Mouse (Mus musculus) G1E-ER4 (cell line): ENCODE results near the gene Tssk3. TPM values are rescaled to one million over a fixed set of nuclear protein-coding genes. Genes with fewer than 3 reads are reported as not detected.

Experiments
- GATA1 ChIP-seq: IDR thresholded peaks from one replicate; pipeline ENCODE4 v1.8.0; 2012; ENCODE audit warnings: low read length, inconsistent platforms
- polyA plus RNA-seq: library from polyadenylated mRNA; stranded (reverse); fragments of >175 nt; gene quantifications from 2 replicates; pipeline ENCODE4 v1.2.3, GENCODE M21; 2012

Gene Tssk3
- polyA plus RNA-seq, 1 experiment = not detected

DNA sequence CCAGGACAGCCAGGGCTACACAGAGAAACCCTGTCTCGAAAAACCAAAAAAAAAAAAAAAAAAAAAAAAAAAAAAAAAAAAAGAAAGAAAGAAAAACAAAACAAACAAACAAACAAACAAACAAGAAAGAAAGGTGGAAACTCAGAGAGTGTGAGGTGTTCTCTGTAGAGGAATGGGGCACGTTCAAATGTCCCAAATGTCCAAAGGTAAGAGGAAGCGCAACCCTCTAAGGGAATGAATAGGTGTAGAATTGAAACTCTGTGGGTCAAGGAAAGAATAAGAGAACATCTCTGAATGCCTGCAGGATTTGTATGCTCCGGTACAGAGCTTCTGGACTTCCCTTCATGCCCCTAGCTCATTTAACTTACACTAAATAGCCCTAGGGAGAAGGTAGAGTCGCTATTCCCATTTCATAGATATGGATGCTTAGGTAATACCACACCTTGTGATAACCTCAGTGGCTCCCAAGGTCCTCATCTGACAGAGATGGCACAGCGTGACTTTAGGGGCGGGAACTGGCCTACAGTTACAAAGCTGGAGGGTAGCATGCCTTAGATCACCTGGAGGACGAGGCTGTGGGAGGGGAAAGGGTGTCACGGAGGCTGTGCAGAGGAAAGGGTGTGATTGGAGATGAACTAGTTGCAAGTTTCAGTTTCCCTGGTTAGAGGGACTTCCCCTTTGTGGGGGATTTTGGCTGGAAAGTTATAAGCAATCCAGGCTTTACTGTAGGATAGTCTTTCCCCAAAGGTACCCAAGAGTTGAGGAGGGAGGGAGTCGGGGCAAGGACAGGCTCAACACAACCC is 16.8 kb upstream of the Tssk3 start:
- no peak for TF ChIP-seq GATA1

DNA sequence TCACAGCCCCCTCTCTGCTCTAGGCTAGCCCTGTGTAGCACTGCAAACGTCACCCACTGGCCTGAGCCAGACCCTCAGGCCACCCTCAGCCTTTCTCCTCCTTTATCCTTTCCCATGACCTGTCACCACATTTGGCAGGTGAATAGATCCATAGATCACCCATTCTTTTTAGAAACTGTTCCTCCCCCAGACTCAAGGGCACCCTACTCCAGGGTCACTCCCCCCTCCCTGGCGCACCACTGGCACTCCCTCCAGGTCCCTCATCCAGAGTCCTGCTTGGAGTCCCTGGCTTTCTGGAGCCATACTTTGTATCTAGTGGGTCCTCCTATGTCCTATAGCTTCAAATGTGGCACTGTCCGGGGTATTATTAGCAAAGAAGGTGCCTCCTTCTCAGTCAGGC is 14.7 kb upstream of the Tssk3 start:
- no peak for TF ChIP-seq GATA1

- no peak for TF ChIP-seq GATA1
Measured at GRCm38 (mm10) chr4:129502901-129503444, 12.2 kb upstream of the Tssk3 start.

DNA sequence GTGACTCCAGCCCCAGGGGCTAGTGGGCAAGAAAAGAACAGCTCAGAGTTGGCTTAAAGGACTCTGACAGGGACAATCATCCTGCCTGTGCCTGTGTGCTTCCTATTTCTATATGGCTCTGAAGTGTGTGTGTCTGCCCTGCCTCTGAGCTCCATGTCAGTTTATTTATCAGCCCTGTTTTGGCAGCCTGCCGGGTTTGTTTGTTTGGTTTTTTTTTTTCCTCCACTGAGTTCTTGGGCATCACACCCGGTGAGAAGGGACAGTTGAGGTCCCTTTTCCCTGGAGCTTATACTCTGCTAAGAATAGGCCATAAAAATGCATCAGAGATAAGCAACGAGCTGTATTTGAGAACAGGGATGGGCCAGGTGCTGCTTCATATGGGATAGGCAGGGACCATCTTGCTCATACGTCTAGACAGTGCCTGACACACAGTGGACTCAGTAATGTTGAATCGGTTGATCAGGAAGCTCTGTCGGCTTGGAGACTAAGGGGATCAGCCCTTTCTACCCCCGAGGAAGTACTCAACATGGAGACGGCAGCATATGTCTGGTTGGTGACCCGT is 11.6 kb upstream of the Tssk3 start:
- no peak for TF ChIP-seq GATA1

DNA sequence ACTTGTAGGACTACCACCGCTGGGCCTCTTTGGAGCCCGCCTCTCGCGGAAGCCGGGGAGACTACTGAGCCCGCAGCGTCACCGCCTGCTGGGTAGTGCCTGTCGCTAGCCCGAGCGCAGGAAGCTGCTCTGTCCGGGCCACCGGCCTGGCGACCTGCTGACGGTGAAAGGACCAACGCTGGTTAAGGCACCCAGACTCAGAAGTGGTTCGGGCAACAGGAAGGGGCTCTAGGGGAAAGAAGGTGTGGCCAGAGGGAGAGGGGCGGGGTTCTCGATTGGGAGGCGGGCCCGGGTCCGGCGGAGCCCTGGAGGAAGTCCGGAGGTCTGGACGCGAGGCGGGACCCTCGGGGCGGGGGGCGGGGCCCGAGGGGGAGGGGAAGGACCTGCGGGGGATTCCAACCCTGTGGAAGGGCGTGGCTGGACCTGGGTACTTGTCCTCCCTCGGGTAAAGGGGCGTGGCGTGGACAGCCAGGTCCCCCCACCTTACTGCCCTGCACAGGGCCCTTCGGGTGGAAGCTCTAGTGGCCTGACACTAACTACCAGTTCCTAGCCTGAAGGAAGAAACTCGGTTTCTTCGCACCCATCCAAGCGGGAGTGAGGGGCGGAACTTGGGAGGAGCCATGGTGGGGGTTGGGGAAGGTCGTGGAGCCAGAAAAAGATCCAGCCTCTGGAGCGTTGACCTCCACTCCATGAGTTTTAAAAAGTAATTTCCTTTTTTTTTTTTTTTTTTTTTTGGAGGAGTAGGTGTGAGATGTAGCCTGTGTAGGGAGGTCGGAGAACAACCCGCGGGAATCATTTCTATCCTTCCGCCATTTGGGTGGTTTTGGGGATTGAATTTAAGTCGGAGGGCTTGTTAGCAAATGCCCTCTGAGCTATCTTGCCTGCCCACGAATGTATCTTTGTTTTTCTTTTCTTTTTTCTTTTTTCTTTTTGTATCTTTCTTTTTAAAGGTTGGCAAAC is 10.1 kb upstream of the Tssk3 start:
- no peak for TF ChIP-seq GATA1

DNA sequence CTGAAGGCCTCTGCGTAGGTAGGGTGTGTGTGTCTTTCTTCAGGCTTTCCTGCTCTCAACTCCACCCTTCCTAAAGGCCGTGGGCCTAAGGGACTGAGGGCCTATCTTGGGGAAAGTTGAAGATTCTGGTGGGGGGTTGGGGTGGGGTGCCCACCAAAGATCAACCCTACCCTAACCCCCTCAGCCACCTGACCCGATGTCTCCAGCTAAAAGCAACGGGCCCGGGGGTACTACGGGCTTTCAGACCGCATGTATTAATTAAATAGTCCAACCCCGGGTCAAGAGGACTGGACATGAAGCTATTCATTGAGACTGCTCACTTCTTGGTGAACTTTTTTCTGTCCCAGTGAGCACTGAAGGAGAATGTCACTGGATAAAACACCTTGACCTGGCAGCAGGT is 9.2 kb upstream of the Tssk3 start:
- no peak for TF ChIP-seq GATA1

DNA sequence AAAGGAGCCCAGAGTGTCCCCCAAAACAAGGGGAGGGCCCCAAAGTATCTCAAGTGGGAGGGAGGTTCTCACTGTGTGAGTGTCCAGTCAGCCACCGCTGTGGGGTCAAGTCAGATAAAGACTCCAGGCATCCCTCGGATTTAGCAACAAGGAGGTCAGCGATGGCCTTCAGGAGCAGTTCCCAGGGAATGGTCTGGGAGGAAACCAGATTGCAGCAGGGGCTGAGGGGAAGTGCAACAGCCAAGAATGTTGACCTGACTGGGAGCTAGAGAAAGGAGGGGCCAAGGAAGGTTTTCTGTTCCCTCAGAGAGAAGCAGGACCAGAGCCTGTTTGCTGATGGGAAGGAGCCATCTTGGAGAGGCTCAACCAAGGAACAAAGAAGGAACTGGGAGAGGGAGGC is 8.1 kb upstream of the Tssk3 start:
- TF ChIP-seq GATA1 = no peak

DNA sequence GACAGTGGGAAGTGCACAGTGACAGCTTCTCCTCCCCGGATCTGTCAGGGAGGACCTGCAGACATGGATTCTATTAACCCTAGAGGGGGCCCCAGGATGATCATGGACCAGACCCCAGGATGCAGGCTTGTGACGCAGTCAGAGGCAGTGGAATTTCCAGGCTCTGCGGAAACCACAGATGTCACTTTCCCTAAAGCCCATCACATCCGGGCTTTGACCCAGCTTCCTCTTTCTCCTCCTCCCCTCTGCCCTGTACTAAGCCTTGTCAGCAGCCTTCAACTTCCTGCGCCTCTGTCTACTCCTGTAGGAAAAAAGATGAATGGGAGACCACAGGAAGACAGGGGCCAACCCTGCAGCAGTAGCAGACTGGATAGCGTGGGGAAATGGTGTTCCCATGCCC is 5.8 kb upstream of the Tssk3 start:
- TF ChIP-seq GATA1 = no peak

- no peak for TF ChIP-seq GATA1
Measured at GRCm38 (mm10) chr4:129495672-129496562, 5.1 kb upstream of the Tssk3 start.

DNA sequence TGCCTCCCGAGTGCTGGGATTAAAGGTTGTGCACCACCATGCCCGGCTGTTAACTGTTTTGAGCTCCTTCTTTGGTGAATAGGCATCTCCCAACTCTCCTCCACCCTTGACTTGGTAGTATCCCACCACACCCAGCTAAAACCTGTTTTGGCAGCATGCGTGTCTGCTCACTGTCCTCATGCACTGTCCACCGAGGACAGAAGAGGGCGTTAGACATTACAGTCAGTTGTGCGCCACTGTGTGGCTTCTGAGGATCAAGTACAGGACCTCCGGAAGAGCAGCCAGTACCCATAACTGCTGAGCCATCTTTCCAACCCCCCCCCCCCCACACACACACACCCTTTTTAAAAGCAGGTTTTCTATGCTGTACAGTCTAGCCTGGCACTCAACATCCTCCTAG is 3.9 kb upstream of the Tssk3 start:
- no peak for TF ChIP-seq GATA1

GRCm38 (mm10) chr4:129481090-129481489 is 9.7 kb downstream of the Tssk3 start:
- TF ChIP-seq GATA1 = no peak

DNA sequence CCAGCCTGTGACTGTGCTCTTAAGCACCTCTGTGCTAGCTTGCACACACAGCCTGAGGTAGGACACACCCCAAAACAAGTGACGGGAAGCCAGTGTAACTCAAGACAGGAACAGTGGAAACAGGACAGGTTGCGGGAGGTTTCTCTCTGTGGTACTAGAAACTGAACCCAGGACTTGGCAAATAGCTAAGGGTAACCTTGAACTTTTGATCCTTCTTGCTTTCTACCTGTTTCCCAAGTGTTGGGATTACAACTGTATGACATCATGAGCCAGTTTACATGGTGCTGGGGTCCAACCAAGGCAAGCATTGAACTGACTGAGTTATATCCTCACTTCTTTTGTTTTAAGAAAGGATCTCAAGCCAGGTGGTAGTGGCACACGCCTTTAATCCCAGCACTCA is 11.0 kb downstream of the Tssk3 start:
- no peak for TF ChIP-seq GATA1

- no peak for TF ChIP-seq GATA1
Measured at GRCm38 (mm10) chr4:129476047-129476446, 14.8 kb downstream of the Tssk3 start.

- no peak for TF ChIP-seq GATA1
Measured at GRCm38 (mm10) chr4:129464286-129464815, 26.5 kb downstream of the Tssk3 start.
